Mouse (Mus musculus): ENCODE data around the gene Nthl1. TPM values are rescaled to one million over a fixed set of nuclear protein-coding genes. Genes with fewer than 3 reads are reported as not detected.
"Not testable (repeated sequence)": the region's sequence is repeated elsewhere in the genome, so short reads cannot be mapped to it uniquely, and the experiment has no call there.

Gene Nthl1
- polyA plus RNA-seq, 1 experiment from 2014 or later: 7.7 TPM

DNA sequence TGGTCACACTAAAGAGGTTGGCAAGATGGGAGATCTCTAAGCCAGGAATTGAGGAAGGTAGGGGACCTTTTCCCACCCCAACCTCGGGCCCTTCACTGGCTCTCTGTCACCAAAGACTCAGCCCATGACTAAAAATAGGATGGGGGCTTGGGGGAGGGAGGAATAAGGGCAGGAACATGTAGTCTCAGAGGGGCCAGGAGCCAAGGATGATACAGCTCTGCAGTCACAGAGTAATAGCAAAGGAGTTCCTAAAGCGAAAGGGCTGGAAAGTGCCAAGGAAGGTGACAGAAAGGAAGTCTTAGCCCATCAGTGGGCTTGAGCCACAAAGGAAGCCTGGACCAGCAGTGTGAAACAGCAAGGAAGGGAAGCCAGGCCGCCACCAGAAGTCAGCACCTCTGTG lies 19.4 kb downstream of the Nthl1 start:
- 48% methylated on average over 3 of the region's 3 CpGs for WGBS
- Histone ChIP-seq H3K4me2 (no peak overlapping the region), H3K9ac (no peak overlapping the region), H3K27me3 (peaks cover 22% of the 10 kb centered on the region), H3K27ac (no peak overlapping the region), H3K36me3 (no peaks in the 10 kb centered on the region), H3K9me3 (replicated peaks) (no peaks in the 10 kb centered on the region), H3K4me1 (replicated peaks) (peaks cover 28% of the 10 kb centered on the region), H3K4me3 (no peak overlapping the region)
- ATAC-seq (replicated peaks; ENCODE audit: insufficient number of reproducible peaks, insufficient read depth, low FRiP score, low read depth): no peak

GRCm38 (mm10) chr17:24653967-24654710 lies 21.7 kb downstream of the Nthl1 start:
- H3K27me3 ChIP-seq: peaks cover 35% of the 10 kb centered on the region
- no peaks in the 10 kb centered on the region for H3K36me3 ChIP-seq
- peak overlapping the region; percentile 61 for H3K4me2 ChIP-seq
- 5% methylated on average over 19 of the region's 19 CpGs for WGBS
- no peak overlapping the region; the same call in 1 of the 2 replicates for H3K27ac ChIP-seq
- peak overlapping the region; percentile 25; the same call in 1 of the 2 replicates for H3K9ac ChIP-seq
- ATAC-seq (replicated peaks; ENCODE audit: insufficient number of reproducible peaks, insufficient read depth, low FRiP score, low read depth): no peak
- H3K4me1 ChIP-seq (replicated peaks): peaks cover 27% of the 10 kb centered on the region
- no peaks in the 10 kb centered on the region for H3K9me3 ChIP-seq (replicated peaks)
- H3K4me3 ChIP-seq: peak overlapping the region; percentile 36

GRCm38 (mm10) chr17:24654969-24655368 lies 22.5 kb downstream of the Nthl1 start:
- Histone ChIP-seq H3K36me3 (no peaks in the 10 kb centered on the region), H3K27ac (no peak overlapping the region), H3K27me3 (peaks cover 42% of the 10 kb centered on the region), H3K4me1 (replicated peaks) (peaks cover 20% of the 10 kb centered on the region), H3K4me3 (no peak overlapping the region), H3K9ac (no peak overlapping the region), H3K9me3 (replicated peaks) (no peaks in the 10 kb centered on the region), H3K4me2 (no peak overlapping the region)
- WGBS: 72% methylated on average over 4 of the region's 4 CpGs
- no peak for ATAC-seq (replicated peaks; ENCODE audit: insufficient number of reproducible peaks, insufficient read depth, low FRiP score, low read depth)

- peak; percentile 34; the same call in 1 of the 2 replicates for ATAC-seq (replicated peaks; ENCODE audit: insufficient number of reproducible peaks, insufficient read depth, low FRiP score, low read depth)
- Histone ChIP-seq H3K9me3 (replicated peaks) (no peaks in the 10 kb centered on the region), H3K4me3 (peak within 1 kb of the TSS; percentile 45), H3K4me2 (peak within 1 kb of the TSS; percentile 79), H3K36me3 (no peaks in the 10 kb centered on the region), H3K4me1 (replicated peaks) (peaks cover 16% of the 10 kb centered on the region), H3K27me3 (peaks cover 47% of the 10 kb centered on the region), H3K9ac (peak within 1 kb of the TSS; percentile 41), H3K27ac (no peak within 1 kb of the TSS)
- WGBS: 2% methylated on average over 47 of the region's 47 CpGs
These were observed 25.7 kb downstream of the Nthl1 start, which contains the start of gene Npw for GRCm38 (mm10) chr17:24658017-24658758. Npw (minus strand) TSS chr17:24658457.

DNA sequence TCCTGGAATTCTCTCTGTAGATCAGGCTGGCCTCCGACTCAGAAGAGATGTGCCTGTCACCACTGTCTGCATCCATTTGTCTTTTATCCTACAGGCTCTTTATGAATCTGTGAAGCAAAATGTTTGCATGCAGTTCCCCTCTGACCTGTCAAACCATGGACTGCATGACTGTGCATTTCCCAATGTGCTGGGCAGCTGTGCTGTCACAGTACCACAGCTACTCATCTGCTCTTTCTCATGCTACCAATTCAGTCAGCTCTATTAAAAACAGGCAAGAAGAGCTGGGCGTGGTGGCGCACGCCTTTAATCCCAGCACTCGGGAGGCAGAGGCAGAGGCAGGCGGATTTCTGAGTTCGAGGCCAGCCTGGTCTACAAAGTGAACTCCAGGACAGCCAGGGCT lies 34.5 kb downstream of the Nthl1 start:
- H3K4me1 ChIP-seq (replicated peaks): peaks cover 26% of the 10 kb centered on the region
- not testable (repeated sequence) for H3K36me3 ChIP-seq; H3K27ac ChIP-seq; H3K9me3 ChIP-seq (replicated peaks); ATAC-seq (replicated peaks; ENCODE audit: insufficient number of reproducible peaks, insufficient read depth, low FRiP score, low read depth); H3K4me2 ChIP-seq; H3K4me3 ChIP-seq; H3K9ac ChIP-seq; H3K27me3 ChIP-seq
- WGBS: 53% methylated on average over 7 of the region's 7 CpGs

DNA sequence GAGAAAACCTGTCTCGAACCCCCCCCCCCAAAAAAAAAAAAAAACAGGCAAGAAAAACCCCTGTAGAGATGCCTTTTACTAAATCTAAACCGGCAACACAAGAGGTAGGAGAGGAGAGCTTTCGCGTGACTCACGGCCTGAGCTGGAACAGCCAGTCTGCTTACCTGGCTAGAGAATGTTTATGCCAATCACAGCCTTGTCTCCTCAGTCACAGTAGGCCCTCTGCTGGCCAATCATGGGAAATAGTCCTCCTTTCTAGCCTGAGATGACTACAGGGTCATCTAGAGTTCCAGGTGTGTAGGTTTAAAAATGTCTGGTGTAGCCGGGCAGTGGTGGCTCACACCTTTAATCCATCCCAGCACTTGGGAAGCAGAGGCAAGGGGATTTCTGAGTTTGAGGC lies 34.9 kb downstream of the Nthl1 start:
- no peak for ATAC-seq (replicated peaks; ENCODE audit: insufficient number of reproducible peaks, insufficient read depth, low FRiP score, low read depth)
- Histone ChIP-seq H3K4me2 (no peak overlapping the region), H3K4me1 (replicated peaks) (peaks cover 30% of the 10 kb centered on the region), H3K36me3 (no peaks in the 10 kb centered on the region), H3K9me3 (replicated peaks) (no peaks in the 10 kb centered on the region), H3K27me3 (peaks cover 4% of the 10 kb centered on the region; the same call in 1 of the 2 replicates), H3K27ac (no peak overlapping the region), H3K9ac (no peak overlapping the region), H3K4me3 (no peak overlapping the region)
- 24% methylated on average over 6 of the region's 6 CpGs for WGBS

DNA sequence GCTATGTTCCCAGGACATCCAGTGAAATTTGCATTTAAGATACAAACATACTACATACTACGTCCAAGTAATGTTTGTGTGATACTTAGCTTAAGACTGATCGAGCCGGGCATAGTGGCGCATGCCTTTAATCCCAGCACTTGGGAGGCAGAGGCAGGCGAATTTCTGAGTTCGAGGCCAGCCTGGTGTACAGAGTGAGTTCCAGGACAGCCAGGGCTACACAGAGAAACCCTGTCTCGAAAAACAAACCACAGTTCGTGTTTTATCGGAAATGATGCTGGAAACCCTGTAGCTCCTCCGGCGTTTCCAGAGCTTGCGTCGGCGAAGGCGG lies 36.7 kb downstream of the Nthl1 start:
- not testable (repeated sequence) for ATAC-seq (replicated peaks; ENCODE audit: insufficient number of reproducible peaks, insufficient read depth, low FRiP score, low read depth); H3K27me3 ChIP-seq; H3K9me3 ChIP-seq (replicated peaks); H3K36me3 ChIP-seq
- peak overlapping the region; percentile 74 for H3K4me2 ChIP-seq
- WGBS: 8% methylated on average over 15 of the region's 15 CpGs
- H3K9ac ChIP-seq: peak overlapping the region; percentile 96
- peak overlapping the region; percentile 82 for H3K27ac ChIP-seq
- H3K4me1 ChIP-seq (replicated peaks): peaks cover 36% of the 10 kb centered on the region
- peak overlapping the region; percentile 79 for H3K4me3 ChIP-seq

DNA sequence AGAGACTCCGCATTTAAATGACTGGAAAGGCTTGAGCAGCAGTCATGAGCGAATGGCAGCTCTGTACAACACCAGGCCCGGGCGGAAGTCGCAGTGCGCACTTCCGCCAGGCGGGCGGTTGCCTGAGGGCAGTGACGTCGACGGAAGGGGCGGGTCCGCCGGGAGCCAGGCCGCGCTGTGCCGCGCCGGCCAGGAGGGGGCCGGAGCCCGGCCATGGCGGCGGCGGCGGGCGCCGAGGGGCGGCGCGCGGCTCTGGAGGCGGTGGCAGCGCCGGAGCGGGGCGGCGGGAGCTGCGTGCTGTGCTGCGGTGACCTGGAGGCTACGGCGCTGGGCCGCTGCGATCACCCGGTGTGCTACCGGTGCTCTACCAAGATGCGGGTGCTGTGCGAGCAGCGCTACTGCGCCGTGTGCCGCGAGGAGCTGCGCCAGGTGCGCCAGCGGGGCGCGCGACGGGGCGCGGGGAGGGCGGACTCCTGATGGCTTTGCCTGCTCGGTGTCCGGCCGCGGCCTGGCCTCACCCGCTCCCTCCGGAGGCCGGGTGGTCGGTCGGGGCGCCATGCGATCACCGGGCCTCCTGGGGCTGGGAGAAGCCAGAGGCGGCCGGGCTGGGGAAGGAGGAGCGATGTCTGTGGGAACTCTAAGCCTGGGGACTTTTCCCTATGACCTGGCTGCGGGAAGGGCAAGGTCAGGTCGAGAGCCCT lies 37.2 kb downstream of the Nthl1 start, which contains the start of gene Zfp598:
Zfp598 (plus strand) TSS at position 143 of the 701 bp plus-strand sequence.
- Histone ChIP-seq H3K4me2 (peak within 1 kb of the TSS; percentile 74), H3K27ac (peak within 1 kb of the TSS; percentile 82), H3K36me3 (no peaks in the 10 kb centered on the region), H3K9me3 (replicated peaks) (no peaks in the 10 kb centered on the region), H3K4me1 (replicated peaks) (peaks cover 36% of the 10 kb centered on the region), H3K9ac (peak within 1 kb of the TSS; percentile 96), H3K4me3 (peak within 1 kb of the TSS; percentile 79), H3K27me3 (peaks cover 4% of the 10 kb centered on the region; the same call in 1 of the 2 replicates)
- under 1% methylated on average over 80 of the region's 80 CpGs for WGBS
- peak; percentile 99 for ATAC-seq (replicated peaks; ENCODE audit: insufficient number of reproducible peaks, insufficient read depth, low FRiP score, low read depth)

GRCm38 (mm10) chr17:24670246-24670844 lies 37.9 kb downstream of the Nthl1 start:
- no peaks in the 10 kb centered on the region for H3K9me3 ChIP-seq (replicated peaks)
- peaks cover 36% of the 10 kb centered on the region for H3K4me1 ChIP-seq (replicated peaks)
- 14% methylated on average over 8 of the region's 8 CpGs for WGBS
- H3K4me2 ChIP-seq: peak overlapping the region; percentile 74
- H3K27me3 ChIP-seq: peaks cover 4% of the 10 kb centered on the region; the same call in 1 of the 2 replicates
- H3K36me3 ChIP-seq: no peaks in the 10 kb centered on the region
- ATAC-seq (replicated peaks; ENCODE audit: insufficient number of reproducible peaks, insufficient read depth, low FRiP score, low read depth): no peak
- peak overlapping the region; percentile 79 for H3K4me3 ChIP-seq
- H3K9ac ChIP-seq: peak overlapping the region; percentile 96
- H3K27ac ChIP-seq: peak overlapping the region; percentile 82

DNA sequence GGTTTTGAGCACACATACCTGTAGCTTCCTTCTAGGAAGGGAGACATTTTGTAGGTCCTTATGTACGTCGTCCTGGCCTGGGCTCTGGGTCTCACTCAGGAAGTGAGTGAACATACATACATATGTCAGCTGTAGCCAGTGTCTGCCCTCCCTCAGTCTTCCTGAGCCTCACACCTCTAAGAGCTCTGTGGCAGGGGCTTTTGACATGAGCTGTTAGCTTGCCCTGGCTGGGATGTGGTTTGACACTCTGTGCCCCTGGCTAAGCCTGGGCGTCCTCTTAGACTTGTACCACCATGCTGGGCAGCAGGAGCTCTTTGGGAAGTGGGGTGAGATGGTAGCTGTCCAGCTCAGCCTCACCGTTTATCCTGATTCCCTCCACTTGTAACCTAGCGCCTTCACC lies 38.9 kb downstream of the Nthl1 start:
- Histone ChIP-seq H3K4me1 (replicated peaks) (peaks cover 42% of the 10 kb centered on the region), H3K4me3 (peak overlapping the region; percentile 79; the same call in 1 of the 2 replicates), H3K27me3 (no peaks in the 10 kb centered on the region), H3K4me2 (peak overlapping the region; percentile 74), H3K9ac (no peak overlapping the region), H3K36me3 (no peaks in the 10 kb centered on the region), H3K27ac (no peak overlapping the region), H3K9me3 (replicated peaks) (no peaks in the 10 kb centered on the region)
- WGBS: 56% methylated on average over 5 of the region's 5 CpGs
- no peak for ATAC-seq (replicated peaks; ENCODE audit: insufficient number of reproducible peaks, insufficient read depth, low FRiP score, low read depth)

DNA sequence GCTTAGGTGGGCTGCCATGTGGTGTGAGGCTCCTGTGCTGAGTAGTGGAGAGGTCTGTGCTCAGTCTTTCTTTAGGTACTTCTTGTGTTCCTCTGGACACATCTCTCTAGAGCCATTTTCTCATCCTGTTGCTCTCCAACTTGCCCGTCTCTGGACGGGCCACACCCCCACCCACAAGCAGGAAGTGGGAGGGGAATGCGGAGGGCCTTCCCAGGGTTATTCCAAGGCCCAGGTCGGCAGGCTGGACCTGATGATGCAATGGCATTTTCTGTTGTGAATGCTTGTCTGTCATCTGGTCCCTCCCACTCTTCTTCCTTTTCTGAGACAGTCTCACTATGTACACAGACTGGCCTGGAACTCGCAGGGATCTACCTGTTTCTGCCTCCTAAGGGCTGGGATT lies 39.7 kb downstream of the Nthl1 start:
- Histone ChIP-seq H3K9ac (no peak overlapping the region), H3K27ac (0 out of 2 replicates have a peak overlapping the region, but pooled peaks have one; percentile 2), H3K9me3 (replicated peaks) (no peaks in the 10 kb centered on the region), H3K27me3 (no peaks in the 10 kb centered on the region), H3K36me3 (peaks cover 6% of the 10 kb centered on the region), H3K4me2 (peak overlapping the region; percentile 14), H3K4me1 (replicated peaks) (peaks cover 42% of the 10 kb centered on the region), H3K4me3 (no peak overlapping the region)
- 31% methylated on average over 5 of the region's 5 CpGs for WGBS
- no peak for ATAC-seq (replicated peaks; ENCODE audit: insufficient number of reproducible peaks, insufficient read depth, low FRiP score, low read depth)

Data from heart, embryonic 15.5 days (tissue).